Mouse (Mus musculus) midbrain, embryonic 10.5 days (tissue): ENCODE results near the gene Popdc3. TPM values are rescaled to one million over a fixed set of nuclear protein-coding genes. Genes with fewer than 3 reads are reported as not detected.

Source experiments
- DNase-seq: peaks from one replicate; pipeline ENCODE4 v3.0.0-alpha.2; 2017; ENCODE audit warnings: low spot score
- H3K27ac ChIP-seq: fragments of 300-500 bp; sonication (generic); replicated peaks from 2 replicates; pipeline ENCODE4 v1.5.1; 2016; ENCODE audit warnings: mild to moderate bottlenecking
- H3K27me3 ChIP-seq: fragments of 300-500 bp; sonication (generic); 2 replicates; pipeline ENCODE4 v1.6.1; 2016; ENCODE audit warnings: low read depth, mild to moderate bottlenecking; ENCODE audit not compliant: poor library complexity, severe bottlenecking
- H3K36me3 ChIP-seq: fragments of 300-500 bp; sonication (generic); 2 replicates; pipeline ENCODE4 v1.6.1; 2016; ENCODE audit warnings: mild to moderate bottlenecking, moderate library complexity
- H3K4me1 ChIP-seq: fragments of 300-500 bp; sonication (generic); 2 replicates; pipeline ENCODE4 v1.6.1; 2016
- H3K4me3 ChIP-seq: fragments of 300-500 bp; sonication (generic); 2 replicates; pipeline ENCODE4 v1.5.1; 2016; ENCODE audit warnings: mild to moderate bottlenecking, moderate library complexity
- H3K9me3 ChIP-seq: fragments of 300-500 bp; sonication (generic); replicated peaks from 2 replicates; pipeline ENCODE4 v1.6.1; 2016; ENCODE audit warnings: mild to moderate bottlenecking
- WGBS: fragments of 180-500 bp; shearing (Covaris S2); methylation state at CpG from one replicate; pipeline ENCODE4 v1.1.7; 2016; 5-methylcytosine and 5-hydroxymethylcytosine counted together
- polyA plus RNA-seq: library from polyadenylated mRNA; unstranded; fragments of >200 nt; fragmentation: Nextera tagmentation; extraction: Ambion mirVana; gene quantifications from 2 replicates; pipeline ENCODE4 v1.2.1, GENCODE M21; 2016

Gene Popdc3
- polyA plus RNA-seq, 1 experiment from 2014 or later, result 0.19 TPM

DNA sequence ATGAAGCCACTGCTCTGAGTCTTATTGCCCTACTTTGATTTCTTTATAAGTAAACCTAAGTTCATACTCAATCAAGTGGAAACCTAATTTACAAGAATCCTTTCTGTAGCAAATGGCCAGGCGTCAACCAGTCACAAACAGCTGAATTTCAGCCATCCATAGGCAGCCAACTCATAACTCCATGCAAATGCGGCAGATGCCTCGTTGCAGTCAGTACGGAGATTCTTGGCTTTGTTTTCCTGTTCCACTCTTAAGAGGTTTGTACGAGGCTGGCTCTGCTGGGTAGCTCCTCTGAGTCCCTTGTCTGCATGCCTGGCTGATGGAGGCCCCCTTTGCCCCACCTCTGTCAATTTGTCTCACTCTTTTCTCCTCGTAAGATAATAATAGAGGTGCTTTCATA lies 120.6 kb downstream of the Popdc3 start:
- 82% methylated on average over 6 of the region's 6 CpGs for WGBS
- no peaks in the 10 kb centered on the region for H3K9me3 ChIP-seq
- H3K27me3 ChIP-seq, result no peaks in the 10 kb centered on the region
- H3K4me1 ChIP-seq, result no peaks in the 10 kb centered on the region
- H3K36me3 ChIP-seq, result no peaks in the 10 kb centered on the region
- no peak overlapping the region for H3K27ac ChIP-seq
- H3K4me3 ChIP-seq, result no peak overlapping the region
- no peak for DNase-seq

DNA sequence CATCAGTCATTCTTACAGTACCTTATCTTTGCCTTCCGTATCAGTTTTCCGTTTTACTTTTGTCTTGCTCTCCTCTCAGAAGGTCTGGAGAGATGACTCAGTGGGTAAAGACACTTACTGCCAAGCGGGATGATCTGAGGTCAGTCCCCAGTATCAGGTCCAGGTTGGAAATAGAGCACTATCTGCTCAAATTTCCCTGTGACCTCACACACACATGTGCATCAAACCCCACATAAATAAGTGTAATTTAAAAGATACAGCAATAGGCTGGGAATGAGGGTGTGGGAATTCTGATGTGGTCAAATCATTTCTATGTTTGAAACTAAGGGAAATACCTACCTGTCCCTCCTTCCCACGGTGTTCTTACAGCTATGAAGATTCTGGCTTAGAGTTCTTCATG lies 121.6 kb downstream of the Popdc3 start:
- no peak overlapping the region for H3K27ac ChIP-seq
- no peaks in the 10 kb centered on the region for H3K9me3 ChIP-seq
- DNase-seq, result no peak
- H3K4me1 ChIP-seq, result no peaks in the 10 kb centered on the region
- H3K4me3 ChIP-seq, result no peak overlapping the region
- 88% methylated on average over 4 of the region's 4 CpGs for WGBS
- no peaks in the 10 kb centered on the region for H3K36me3 ChIP-seq
- no peaks in the 10 kb centered on the region for H3K27me3 ChIP-seq

DNA sequence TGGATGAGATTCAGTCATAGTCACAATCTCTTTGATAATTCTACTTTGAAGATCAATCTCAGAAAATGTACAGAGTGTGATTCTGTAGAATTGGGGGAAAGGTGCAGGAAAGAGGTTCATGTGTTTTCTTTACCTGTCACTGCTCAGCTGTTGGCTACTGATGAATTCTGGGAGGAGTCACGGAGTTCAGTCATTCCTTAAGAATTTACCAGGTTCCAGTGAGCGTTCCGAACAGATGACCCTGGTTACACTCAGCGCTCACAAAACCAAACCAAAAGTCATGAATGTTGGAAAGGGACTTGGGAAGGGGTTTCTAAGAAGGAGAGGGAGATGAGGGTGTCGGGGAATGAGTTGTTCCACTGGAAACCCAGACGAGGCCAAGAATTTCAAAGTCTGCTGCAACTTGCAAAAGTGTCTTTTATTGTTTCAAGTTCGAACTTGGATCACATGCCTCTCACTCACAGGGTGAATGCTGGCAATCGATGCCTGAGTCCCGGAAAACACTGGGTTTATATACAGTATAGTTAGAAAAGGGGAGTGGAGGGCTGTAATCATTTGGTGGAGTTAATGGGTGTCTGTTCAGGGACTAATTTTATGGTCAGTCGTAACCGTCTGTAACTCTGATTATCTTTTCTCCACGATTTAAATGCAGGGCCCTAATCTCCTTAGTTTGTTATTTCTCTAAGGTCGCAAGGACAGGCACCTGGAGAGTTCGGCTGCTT lies 125.6 kb downstream of the Popdc3 start:
- no peaks in the 10 kb centered on the region for H3K4me1 ChIP-seq
- no peak for DNase-seq

DNA sequence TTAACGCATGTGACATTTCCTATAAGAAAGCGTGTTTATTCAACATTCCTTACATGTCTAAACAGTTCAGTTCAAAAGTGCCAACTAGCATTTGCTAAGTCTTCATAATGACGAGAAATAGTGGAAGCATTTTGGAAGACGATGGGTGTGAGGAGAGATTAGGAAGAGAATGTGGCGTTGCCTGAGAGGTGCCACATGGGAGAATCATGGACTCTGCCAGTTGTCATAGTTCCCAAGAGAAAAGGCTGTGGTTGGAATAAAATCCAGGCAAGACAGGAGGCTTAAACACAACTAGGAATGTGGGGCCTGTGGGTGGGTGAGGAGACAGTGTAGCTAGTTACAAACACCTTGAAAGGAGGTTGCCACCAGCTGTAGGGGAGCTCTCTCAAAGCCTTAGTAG lies 127.3 kb downstream of the Popdc3 start:
- no peak overlapping the region for H3K27ac ChIP-seq
- H3K4me3 ChIP-seq, result no peak overlapping the region
- DNase-seq, result no peak
- H3K27me3 ChIP-seq, result no peaks in the 10 kb centered on the region
- no peaks in the 10 kb centered on the region for H3K9me3 ChIP-seq
- WGBS, result 87% methylated on average over 5 of the region's 5 CpGs
- H3K4me1 ChIP-seq, result no peaks in the 10 kb centered on the region
- H3K36me3 ChIP-seq, result no peaks in the 10 kb centered on the region

More for the DNA sequence above, 125.6 kb downstream of the Popdc3 start:
- H3K27me3 ChIP-seq, result no peaks in the 10 kb centered on the region
- no peaks in the 10 kb centered on the region for H3K36me3 ChIP-seq
- H3K4me3 ChIP-seq, result no peak overlapping the region
- H3K9me3 ChIP-seq, result no peaks in the 10 kb centered on the region
- WGBS, result 79% methylated on average over 14 of the region's 14 CpGs
- H3K27ac ChIP-seq, result no peak overlapping the region

DNA sequence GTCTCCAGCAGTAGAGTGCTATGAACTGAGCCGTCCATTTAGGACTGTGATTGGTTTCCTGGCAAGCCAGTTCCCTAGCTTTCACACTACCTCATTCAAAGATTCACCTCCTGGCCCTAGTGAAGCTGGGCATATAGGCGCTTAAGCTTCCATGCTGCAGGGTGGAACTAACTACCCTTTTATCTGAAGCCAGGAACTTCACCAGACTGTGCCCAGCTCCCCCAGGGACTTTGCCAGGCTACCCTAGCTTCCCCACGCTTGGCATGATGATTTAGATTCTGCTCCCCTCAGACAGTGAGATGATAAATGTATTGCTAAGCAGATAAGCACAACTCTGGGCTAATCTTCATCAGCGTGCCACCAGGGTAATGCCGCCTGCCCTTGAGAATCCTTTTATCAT lies 133.2 kb downstream of the Popdc3 start:
- no peak for DNase-seq
- Histone ChIP-seq H3K9me3 (no peaks in the 10 kb centered on the region), H3K4me1 (no peaks in the 10 kb centered on the region), H3K27me3 (no peaks in the 10 kb centered on the region), H3K36me3 (no peaks in the 10 kb centered on the region), H3K4me3 (no peak overlapping the region), H3K27ac (no peak overlapping the region)
- 87% methylated on average over 5 of the region's 5 CpGs for WGBS

DNA sequence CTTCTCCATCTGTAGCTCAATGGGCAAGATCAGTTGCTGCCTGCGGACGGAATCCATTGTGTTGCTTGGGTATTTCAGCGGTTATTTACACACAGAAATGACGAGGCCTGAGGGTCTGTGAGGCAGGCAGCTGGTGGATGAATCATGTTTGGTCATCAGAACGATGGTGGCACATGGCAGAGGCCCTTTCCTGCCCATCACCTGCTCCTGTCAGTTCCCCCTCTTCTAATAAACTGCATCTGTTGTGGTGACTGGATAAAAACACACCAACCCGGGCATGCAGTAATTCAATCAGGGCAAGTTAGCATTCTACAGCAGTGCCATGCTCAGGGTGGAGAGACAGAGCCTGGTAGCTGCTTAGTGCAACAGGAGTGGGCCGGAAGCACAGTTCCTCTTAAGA lies 133.7 kb downstream of the Popdc3 start:
- DNase-seq, result no peak
- Histone ChIP-seq H3K27ac (no peak overlapping the region), H3K4me3 (no peak overlapping the region), H3K9me3 (no peaks in the 10 kb centered on the region), H3K27me3 (no peaks in the 10 kb centered on the region), H3K36me3 (no peaks in the 10 kb centered on the region), H3K4me1 (no peaks in the 10 kb centered on the region)
- 80% methylated on average over 7 of the region's 7 CpGs for WGBS

DNA sequence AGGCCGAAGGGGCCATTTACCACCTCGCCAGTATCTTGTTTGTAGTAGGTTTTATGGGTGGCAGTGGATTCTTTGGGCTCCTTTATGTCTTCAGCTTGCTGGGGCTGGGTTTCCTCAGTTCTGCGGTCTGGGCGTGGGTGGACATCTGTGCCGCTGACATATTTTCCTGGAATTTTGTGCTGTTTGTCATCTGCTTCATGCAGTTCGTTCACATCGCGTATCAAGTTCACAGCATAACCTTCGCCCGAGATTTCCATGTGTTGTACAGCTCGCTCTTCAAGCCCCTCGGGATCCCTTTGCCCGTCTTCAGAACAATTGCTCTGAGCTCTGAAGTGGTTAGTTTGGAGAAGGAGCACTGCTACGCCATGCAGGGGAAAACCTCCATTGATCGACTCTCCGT lies 137.0 kb downstream of the Popdc3 start:
- Histone ChIP-seq H3K9me3 (peaks cover 3% of the 10 kb centered on the region; the same call in 1 of the 2 replicates), H3K4me3 (no peak overlapping the region), H3K36me3 (no peaks in the 10 kb centered on the region), H3K4me1 (no peaks in the 10 kb centered on the region), H3K27ac (no peak overlapping the region), H3K27me3 (no peaks in the 10 kb centered on the region)
- WGBS, result 92% methylated on average over 16 of the region's 16 CpGs
- no peak for DNase-seq

DNA sequence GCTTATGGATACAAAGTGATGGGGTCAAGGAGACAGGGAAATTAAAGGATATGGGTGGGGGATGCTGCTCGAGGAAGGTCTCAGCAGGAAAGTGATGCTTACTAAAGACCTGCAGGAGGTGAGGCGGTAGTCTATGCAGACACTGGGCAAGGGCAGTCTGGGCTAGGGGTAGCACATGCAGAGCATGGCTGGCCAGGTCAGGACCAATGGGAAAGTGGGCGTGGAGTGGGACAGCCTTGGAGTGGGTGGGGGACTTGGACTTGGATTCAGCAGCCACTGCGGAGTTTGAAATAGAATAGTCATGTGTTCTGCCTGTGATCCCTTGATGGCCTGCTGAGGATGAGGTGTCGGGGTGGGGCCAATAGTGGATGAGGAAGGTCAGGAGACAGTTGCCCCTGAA lies 141.0 kb downstream of the Popdc3 start:
- DNase-seq, result no peak
- 91% methylated on average over 5 of the region's 5 CpGs for WGBS
- Histone ChIP-seq H3K27me3 (no peaks in the 10 kb centered on the region), H3K27ac (no peak overlapping the region), H3K4me1 (no peaks in the 10 kb centered on the region), H3K4me3 (no peak overlapping the region), H3K9me3 (peaks cover 3% of the 10 kb centered on the region; the same call in 1 of the 2 replicates), H3K36me3 (no peaks in the 10 kb centered on the region)

DNA sequence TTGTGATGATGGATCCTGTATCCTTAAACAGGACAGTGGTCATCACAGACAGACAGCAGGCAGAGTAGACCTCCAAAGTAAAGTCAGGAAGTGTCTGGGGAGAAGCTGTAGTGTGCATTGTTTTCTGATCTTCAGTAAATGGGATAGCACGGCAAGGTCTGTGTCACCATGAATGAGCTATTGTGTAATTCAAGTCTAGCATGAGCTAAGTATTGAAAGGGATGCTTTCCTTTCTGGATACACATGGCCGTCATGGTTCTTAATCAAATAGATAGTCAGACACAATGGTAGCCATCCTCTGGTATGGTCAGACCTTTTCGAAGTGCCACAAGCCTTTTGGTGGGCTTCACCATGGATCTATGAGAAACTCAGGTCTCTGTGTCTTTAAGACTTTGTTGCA lies 142.4 kb downstream of the Popdc3 start:
- H3K4me3 ChIP-seq, result no peak overlapping the region
- no peaks in the 10 kb centered on the region for H3K4me1 ChIP-seq
- no peaks in the 10 kb centered on the region for H3K36me3 ChIP-seq
- 55% methylated on average over 3 of the region's 3 CpGs for WGBS
- DNase-seq, result no peak
- no peak overlapping the region for H3K27ac ChIP-seq
- H3K27me3 ChIP-seq, result no peaks in the 10 kb centered on the region
- peaks cover 3% of the 10 kb centered on the region; the same call in 1 of the 2 replicates for H3K9me3 ChIP-seq

DNA sequence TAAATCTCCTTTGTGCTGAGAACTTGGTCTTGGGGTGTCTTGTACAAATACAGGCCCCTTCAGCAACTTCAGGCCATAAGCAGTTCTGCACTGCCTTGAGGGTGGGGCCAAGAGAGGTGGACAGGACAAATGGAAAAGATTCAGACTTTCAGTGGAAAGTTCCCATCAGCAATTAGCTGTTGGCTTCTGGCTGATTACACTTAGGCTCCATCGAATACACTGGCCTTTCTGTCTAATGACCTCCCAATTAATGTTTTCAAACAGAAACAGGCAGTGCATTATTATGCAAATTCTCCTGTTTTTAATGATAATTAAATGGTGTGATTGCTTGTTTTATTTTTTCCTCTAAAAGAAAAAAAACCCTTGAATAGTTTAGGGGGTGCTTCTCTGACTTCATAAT lies 146.3 kb downstream of the Popdc3 start:
- Histone ChIP-seq H3K27ac (no peak overlapping the region), H3K4me1 (no peaks in the 10 kb centered on the region)
- WGBS, result 78% methylated on average over 1 of the region's 1 CpGs

DNA sequence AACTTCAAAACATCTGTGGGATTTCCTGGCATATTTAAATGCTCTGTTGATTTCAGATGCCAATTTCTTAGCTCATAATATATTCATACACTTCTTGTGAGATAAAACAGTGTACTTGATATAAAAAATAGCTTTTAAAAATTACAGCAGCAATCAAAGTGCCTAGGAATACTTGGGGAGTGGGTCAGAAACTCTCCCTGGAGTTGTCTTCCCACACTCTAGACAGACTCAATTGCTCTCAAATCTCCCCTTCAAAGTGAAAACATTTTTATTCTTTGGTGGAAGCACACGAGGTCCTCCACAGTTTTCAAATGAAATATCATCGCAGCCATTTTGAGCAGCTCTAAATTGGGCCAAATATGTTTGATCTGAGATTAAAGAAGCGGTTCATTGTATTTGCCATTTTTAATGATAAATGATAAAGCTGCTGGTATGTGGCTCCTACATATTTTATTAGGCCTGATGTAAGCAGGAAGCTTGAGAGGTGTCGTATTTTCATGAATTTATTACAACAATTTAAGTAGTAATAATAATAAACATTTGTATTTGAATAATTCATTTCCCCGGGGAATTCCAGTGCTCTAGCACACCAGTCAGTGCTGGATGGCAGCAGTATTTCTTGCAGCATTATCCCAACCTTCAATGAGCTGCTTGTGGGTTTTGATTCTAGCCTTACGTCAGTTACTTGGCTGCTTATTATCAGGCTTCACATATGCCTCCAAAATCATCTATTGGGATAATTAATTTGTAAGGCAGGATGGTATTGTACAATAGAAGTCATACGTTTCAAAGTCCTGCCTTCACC lies 150.5 kb downstream of the Popdc3 start:
- Histone ChIP-seq H3K9me3 (no peaks in the 10 kb centered on the region), H3K36me3 (no peaks in the 10 kb centered on the region), H3K27ac (no peak overlapping the region), H3K27me3 (peaks cover 7% of the 10 kb centered on the region), H3K4me3 (no peak overlapping the region), H3K4me1 (no peaks in the 10 kb centered on the region)
- 87% methylated on average over 7 of the region's 7 CpGs for WGBS
- no peak for DNase-seq

More for the DNA sequence above, 146.3 kb downstream of the Popdc3 start:
- H3K36me3 ChIP-seq, result no peaks in the 10 kb centered on the region
- no peaks in the 10 kb centered on the region for H3K9me3 ChIP-seq
- DNase-seq, result no peak
- no peak overlapping the region for H3K4me3 ChIP-seq
- H3K27me3 ChIP-seq, result no peaks in the 10 kb centered on the region

DNA sequence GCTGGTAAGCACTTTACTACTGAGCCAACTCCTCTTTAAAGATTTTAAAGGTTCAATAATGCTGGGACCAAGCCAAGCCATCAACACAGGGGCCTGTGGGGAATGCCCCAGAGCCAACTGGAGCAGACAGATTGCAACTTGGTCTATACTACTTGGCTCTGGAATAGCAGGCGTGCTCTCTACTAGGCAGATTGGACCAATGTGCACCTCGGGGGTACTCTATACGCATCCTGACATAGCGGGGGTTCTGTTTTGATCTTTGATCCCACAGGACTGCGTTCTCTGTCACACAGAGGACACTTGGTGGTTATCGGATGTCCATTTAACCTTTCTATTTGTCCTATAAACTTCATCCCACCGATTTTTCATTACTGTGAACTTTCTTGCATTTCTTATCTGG lies 157.0 kb downstream of the Popdc3 start:
- H3K4me3 ChIP-seq, result peak overlapping the region; percentile 83
- WGBS, result 32% methylated on average over 7 of the region's 7 CpGs
- peak; percentile 14 for DNase-seq
- no peaks in the 10 kb centered on the region for H3K36me3 ChIP-seq
- peaks cover 45% of the 10 kb centered on the region for H3K27me3 ChIP-seq
- no peaks in the 10 kb centered on the region for H3K9me3 ChIP-seq
- H3K27ac ChIP-seq, result no peak overlapping the region
- H3K4me1 ChIP-seq, result peaks cover 20% of the 10 kb centered on the region
